Mouse (Mus musculus) midbrain, embryonic 15.5 days (tissue): ENCODE measurements around the gene Rps15a. TPM values are rescaled to one million over a fixed set of nuclear protein-coding genes. Genes with fewer than 3 reads are reported as not detected.

Experiments used
- ATAC-seq: fragments of 200-750 bp; cut with Nextera tagmentation; replicated peaks from 2 replicates; pipeline ENCODE4 v1.8.0; 2017; ENCODE audit warnings: moderate TSS enrichment
- H3K27ac ChIP-seq: fragments of 300-500 bp; sonication (generic); 2 replicates; pipeline ENCODE4 v1.5.1; 2015; ENCODE audit warnings: mild to moderate bottlenecking, inconsistent platforms
- H3K27me3 ChIP-seq: fragments of 300-500 bp; sonication (generic); replicated peaks from 2 replicates; pipeline ENCODE4 v1.6.1; 2015; ENCODE audit warnings: inconsistent platforms
- H3K36me3 ChIP-seq: fragments of 300-500 bp; sonication (generic); replicated peaks from 2 replicates; pipeline ENCODE4 v1.6.1; 2015; ENCODE audit warnings: inconsistent platforms
- H3K4me1 ChIP-seq: fragments of 300-500 bp; sonication (generic); 2 replicates; pipeline ENCODE4 v1.6.1; 2015; ENCODE audit warnings: inconsistent platforms
- H3K4me2 ChIP-seq: fragments of 300-500 bp; sonication (generic); 2 replicates; pipeline ENCODE4 v1.6.1; 2015; ENCODE audit warnings: inconsistent platforms, mild to moderate bottlenecking, moderate library complexity
- H3K4me3 ChIP-seq: fragments of 300-500 bp; sonication (generic); 2 replicates; pipeline ENCODE4 v1.5.1; 2015; ENCODE audit warnings: mild to moderate bottlenecking, inconsistent platforms
- H3K9ac ChIP-seq: fragments of 300-500 bp; sonication (generic); 2 replicates; pipeline ENCODE4 v1.6.1; 2015; ENCODE audit warnings: mild to moderate bottlenecking, inconsistent platforms
- H3K9me3 ChIP-seq: fragments of 300-500 bp; sonication (generic); 2 replicates; pipeline ENCODE4 v1.6.1; 2016; ENCODE audit warnings: inconsistent platforms
- WGBS: fragments of 180-500 bp; shearing (Covaris S2); methylation state at CpG from one replicate; pipeline ENCODE4 v1.1.7; 2015; ENCODE audit warnings: mixed read lengths; 5-methylcytosine and 5-hydroxymethylcytosine counted together
- polyA plus RNA-seq: library from polyadenylated mRNA; unstranded; fragments of >200 nt; fragmentation: Nextera tagmentation; extraction: Ambion mirVana; gene quantifications from 2 replicates; pipeline ENCODE4 v1.2.1, GENCODE M21; 2015

The Rps15a gene
- polyA plus RNA-seq, 1 experiment from 2014 or later, result 359 TPM

GRCm38 (mm10) chr7:118111128-118111527 lies 4.9 kb downstream of the Rps15a start:
- no peak for ATAC-seq
- Histone ChIP-seq H3K27me3 (no peaks in the 10 kb centered on the region), H3K4me3 (no peak overlapping the region), H3K27ac (no peak overlapping the region), H3K36me3 (peaks cover 27% of the 10 kb centered on the region), H3K9me3 (no peaks in the 10 kb centered on the region), H3K4me1 (peaks cover 48% of the 10 kb centered on the region), H3K4me2 (peak overlapping the region; percentile 6; the same call in 1 of the 2 replicates), H3K9ac (no peak overlapping the region)
- 81% methylated on average over 3 of the region's 3 CpGs for WGBS

- Histone ChIP-seq H3K27me3 (no peaks in the 10 kb centered on the region), H3K27ac (no peak overlapping the region), H3K4me1 (peaks cover 22% of the 10 kb centered on the region), H3K4me3 (no peak overlapping the region), H3K9ac (no peak overlapping the region), H3K4me2 (no peak overlapping the region), H3K36me3 (peaks cover 28% of the 10 kb centered on the region), H3K9me3 (no peaks in the 10 kb centered on the region)
- ATAC-seq, result no peak
- WGBS, result 63% methylated on average over 1 of the region's 1 CpGs
Observed at GRCm38 (mm10) chr7:118107671-118108070, 8.3 kb downstream of the Rps15a start.

DNA sequence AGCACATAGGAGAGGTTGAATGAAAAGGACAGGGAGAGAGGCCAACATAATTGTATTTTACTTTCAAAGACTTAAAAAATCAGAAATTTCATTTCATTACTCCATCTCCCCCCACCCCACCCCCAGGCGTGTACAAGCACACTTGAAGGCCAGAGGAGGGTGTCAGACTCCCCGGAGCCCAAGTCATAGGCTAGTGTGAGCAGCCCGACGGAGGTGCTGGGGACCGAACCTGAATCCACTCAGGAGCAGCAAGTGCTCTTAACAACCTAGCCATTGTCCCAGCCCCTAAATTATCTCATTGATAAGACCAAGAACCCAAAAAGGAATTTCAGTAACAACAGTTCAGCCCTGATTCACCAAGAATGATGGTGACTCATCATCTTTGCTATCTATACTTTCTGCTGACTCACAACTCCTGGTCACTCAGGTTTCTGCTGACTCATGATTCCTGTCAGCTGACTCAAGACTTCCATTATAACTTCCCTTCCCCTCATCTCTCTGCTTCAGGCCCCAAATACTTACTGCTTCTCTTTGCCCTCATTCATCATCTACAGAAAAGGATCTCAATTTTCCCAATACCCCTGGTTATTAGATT lies 11.4 kb downstream of the Rps15a start:
- Histone ChIP-seq H3K9ac (no peak overlapping the region), H3K4me2 (no peak overlapping the region), H3K9me3 (no peaks in the 10 kb centered on the region), H3K4me3 (no peak overlapping the region), H3K27ac (no peak overlapping the region), H3K36me3 (peaks cover 21% of the 10 kb centered on the region), H3K27me3 (no peaks in the 10 kb centered on the region), H3K4me1 (no peaks in the 10 kb centered on the region)
- no peak for ATAC-seq
- WGBS, result 83% methylated on average over 5 of the region's 5 CpGs

- ATAC-seq, result peak; percentile 32; the same call in 1 of the 2 replicates
- 32% methylated on average over 5 of the region's 5 CpGs for WGBS
- Histone ChIP-seq H3K36me3 (peaks cover 16% of the 10 kb centered on the region), H3K27ac (no peak overlapping the region), H3K4me1 (no peaks in the 10 kb centered on the region), H3K4me3 (no peak overlapping the region), H3K4me2 (no peak overlapping the region), H3K9me3 (no peaks in the 10 kb centered on the region), H3K9ac (no peak overlapping the region), H3K27me3 (no peaks in the 10 kb centered on the region)
Observed at GRCm38 (mm10) chr7:118103462-118104379, 12.3 kb downstream of the Rps15a start.

DNA sequence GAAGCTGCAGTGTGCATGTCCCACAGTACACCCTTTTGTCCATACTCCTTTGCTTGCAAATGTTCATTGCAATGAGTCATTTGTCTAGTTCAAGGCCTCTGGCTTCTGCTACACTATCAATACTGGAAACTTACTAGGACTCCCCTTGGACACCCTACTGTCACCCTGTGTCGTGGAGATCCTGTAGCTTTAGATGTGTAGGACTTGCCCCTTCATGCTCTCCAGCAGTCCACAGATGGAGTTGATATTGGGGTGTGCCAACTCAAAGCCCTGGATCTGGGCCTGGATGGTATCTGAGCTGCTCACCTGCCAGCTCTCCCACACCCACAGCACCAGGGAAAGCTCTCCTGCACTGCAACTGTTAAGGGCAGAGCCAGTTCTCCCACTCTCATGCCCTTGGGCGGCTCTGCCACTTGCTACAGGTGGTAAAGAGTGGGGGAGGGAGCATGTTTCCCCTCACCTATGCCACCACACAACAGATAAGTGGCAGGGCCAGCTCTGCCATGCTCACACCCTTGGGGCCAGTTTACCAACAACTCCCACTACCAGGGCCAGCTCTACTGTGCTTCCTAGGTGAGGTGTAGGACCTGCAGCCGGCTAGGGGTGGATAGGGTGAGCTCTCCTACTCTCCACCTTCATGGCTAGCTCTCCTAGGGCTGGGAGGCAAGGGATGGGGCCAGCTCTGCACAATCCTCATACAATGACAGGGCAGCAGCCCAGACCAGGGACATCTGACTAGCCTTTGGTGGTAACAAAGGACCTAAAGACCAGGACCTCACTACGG lies 13.1 kb downstream of the Rps15a start:
- 46% methylated on average over 4 of the region's 4 CpGs for WGBS
- H3K4me2 ChIP-seq, result no peak overlapping the region
- H3K36me3 ChIP-seq, result peaks cover 7% of the 10 kb centered on the region; the same call in 1 of the 2 replicates
- no peak overlapping the region for H3K9ac ChIP-seq
- peak; percentile 40 for ATAC-seq
- H3K9me3 ChIP-seq, result no peaks in the 10 kb centered on the region
- H3K27me3 ChIP-seq, result no peaks in the 10 kb centered on the region
- no peak overlapping the region for H3K27ac ChIP-seq
- H3K4me1 ChIP-seq, result no peaks in the 10 kb centered on the region
- H3K4me3 ChIP-seq, result no peak overlapping the region

GRCm38 (mm10) chr7:118102231-118102630 lies 13.8 kb downstream of the Rps15a start:
- Histone ChIP-seq H3K27ac (no peak overlapping the region), H3K9ac (no peak overlapping the region), H3K4me1 (no peaks in the 10 kb centered on the region), H3K36me3 (peaks cover 4% of the 10 kb centered on the region; the same call in 1 of the 2 replicates), H3K4me3 (no peak overlapping the region), H3K9me3 (no peaks in the 10 kb centered on the region), H3K27me3 (no peaks in the 10 kb centered on the region), H3K4me2 (no peak overlapping the region)
- WGBS, result 42% methylated on average over 4 of the region's 4 CpGs
- peak; percentile 28 for ATAC-seq

- Histone ChIP-seq H3K4me1 (no peaks in the 10 kb centered on the region), H3K4me2 (no peak overlapping the region)
- WGBS, result 73% methylated on average over 7 of the region's 7 CpGs
Observed at GRCm38 (mm10) chr7:118097615-118098014, 18.4 kb downstream of the Rps15a start.

DNA sequence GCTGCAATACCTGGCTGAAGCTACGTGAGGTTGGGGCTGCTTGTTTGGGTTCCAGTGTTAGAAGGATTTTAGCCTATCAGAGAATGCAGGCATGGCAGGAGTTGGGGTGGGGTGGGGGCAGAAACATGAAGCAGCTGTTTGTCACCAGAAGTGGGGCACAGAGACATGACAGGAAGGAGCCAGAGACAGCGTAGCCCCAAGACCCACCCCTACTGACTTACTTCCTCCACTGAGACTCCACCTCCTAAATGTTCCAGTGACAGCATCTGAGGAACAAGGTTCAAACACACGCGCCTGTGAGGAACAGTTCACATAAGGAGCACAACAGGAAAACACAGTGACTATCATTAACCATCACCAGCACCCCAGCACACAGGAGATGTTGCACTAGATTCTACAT lies 36.0 kb downstream of the Rps15a start:
- no peak for ATAC-seq
- H3K36me3 ChIP-seq, result no peaks in the 10 kb centered on the region

More at GRCm38 (mm10) chr7:118097615-118098014, 18.4 kb downstream of the Rps15a start:
- no peaks in the 10 kb centered on the region for H3K36me3 ChIP-seq
- H3K9ac ChIP-seq, result no peak overlapping the region
- no peak for ATAC-seq
- H3K27ac ChIP-seq, result no peak overlapping the region
- no peaks in the 10 kb centered on the region for H3K9me3 ChIP-seq
- no peaks in the 10 kb centered on the region for H3K27me3 ChIP-seq
- no peak overlapping the region for H3K4me3 ChIP-seq

DNA sequence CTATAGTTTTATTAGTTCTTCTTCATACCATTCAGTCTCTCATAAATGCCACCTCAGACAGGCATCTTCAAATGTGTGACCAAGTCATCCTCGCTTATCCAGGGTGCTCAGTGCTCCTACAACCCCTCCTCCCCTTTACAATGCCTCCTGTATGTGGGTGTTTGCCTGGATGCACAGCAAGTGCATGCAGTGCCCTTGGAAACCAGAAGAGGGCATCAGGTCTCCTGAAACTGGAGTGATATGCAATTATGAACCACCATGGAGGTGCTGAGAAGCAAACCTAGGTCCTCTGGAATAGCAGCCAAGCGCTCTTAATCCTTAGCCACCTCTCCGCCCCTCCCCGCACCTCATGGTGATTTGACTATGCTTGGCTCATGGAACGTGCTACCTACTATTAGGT lies 36.9 kb downstream of the Rps15a start:
- ATAC-seq, result no peak
- no peaks in the 10 kb centered on the region for H3K36me3 ChIP-seq
- no peaks in the 10 kb centered on the region for H3K4me1 ChIP-seq
- H3K27me3 ChIP-seq, result no peaks in the 10 kb centered on the region
- H3K4me3 ChIP-seq, result no peak overlapping the region
- no peak overlapping the region for H3K27ac ChIP-seq
- no peaks in the 10 kb centered on the region for H3K9me3 ChIP-seq
- H3K9ac ChIP-seq, result no peak overlapping the region
- WGBS, result 91% methylated on average over 5 of the region's 5 CpGs
- H3K4me2 ChIP-seq, result no peak overlapping the region

More for the DNA sequence above, 36.0 kb downstream of the Rps15a start:
- Histone ChIP-seq H3K27me3 (no peaks in the 10 kb centered on the region), H3K27ac (no peak overlapping the region), H3K4me3 (no peak overlapping the region), H3K4me2 (no peak overlapping the region), H3K4me1 (no peaks in the 10 kb centered on the region), H3K9ac (no peak overlapping the region), H3K9me3 (no peaks in the 10 kb centered on the region)
- WGBS, result 92% methylated on average over 4 of the region's 4 CpGs

GRCm38 (mm10) chr7:118067261-118067660 lies 48.7 kb downstream of the Rps15a start:
- ATAC-seq, result no peak
- Histone ChIP-seq H3K36me3 (no peaks in the 10 kb centered on the region), H3K9ac (no peak overlapping the region), H3K27me3 (no peaks in the 10 kb centered on the region), H3K9me3 (no peaks in the 10 kb centered on the region), H3K4me2 (no peak overlapping the region), H3K4me1 (no peaks in the 10 kb centered on the region), H3K4me3 (no peak overlapping the region), H3K27ac (no peak overlapping the region)
- 94% methylated on average over 5 of the region's 5 CpGs for WGBS

GRCm38 (mm10) chr7:118056300-118056699 lies 59.7 kb downstream of the Rps15a start:
- Histone ChIP-seq H3K9me3 (no peaks in the 10 kb centered on the region), H3K27ac (no peak overlapping the region), H3K4me3 (no peak overlapping the region), H3K4me1 (no peaks in the 10 kb centered on the region), H3K4me2 (no peak overlapping the region), H3K36me3 (no peaks in the 10 kb centered on the region), H3K27me3 (no peaks in the 10 kb centered on the region), H3K9ac (no peak overlapping the region)
- 83% methylated on average over 6 of the region's 6 CpGs for WGBS
- ATAC-seq, result no peak
